In genomic region chr1:42779761-42780160, GRCm38 (mm10) we compare ENCODE assay signal across 8 mouse cellular contexts.
DNase-seq lines count a peak whose midpoint lies in the region; ATAC-seq lines count a peak whose summit lies in the region.

No protein-coding gene starts in this region.

- DNase-seq in cerebellum, adult 18-20 months: peak; percentile 3
- no peak for DNase-seq in cerebellum, adult 9-11 months
- DNase-seq in layer of hippocampus, postnatal 10 days (ENCODE audit: low spot score in 2 of 2): peak; percentile 56 to 66
- no peak for DNase-seq in layer of hippocampus, adult 9-11 months
- DNase-seq in brain, adult 2 months (ENCODE audit: low read depth, low spot score): peak; percentile 63
- DNase-seq in kidney, postnatal 25 days: peak; percentile 72 to 74
- DNase-seq in spleen, postnatal 10 days (ENCODE audit: low spot score in 2 of 2): no peak

- ATAC-seq in erythroblast, adult 5-6 weeks (replicated peaks; ENCODE audit: low FRiP score, poor library complexity, severe bottlenecking): no peak

Comparison
In these comparisons a context has a peak if more than half of its experiments do, and no peak if none do; other contexts are left out.
1. DNase-seq: peak in cerebellum, adult 18-20 months (2 of 2), layer of hippocampus, postnatal 10 days (2 of 2), brain, adult 2 months (single experiment) and kidney, postnatal 25 days (2 of 2); none in cerebellum, adult 9-11 months (single experiment), layer of hippocampus, adult 9-11 months (single experiment) and spleen, postnatal 10 days (0 of 2).